Mouse (Mus musculus) thymus, postnatal 10 days (tissue): Measurements from ENCODE around the gene Cish.

ENCODE experiments used
- DNase-seq, 2 experiments: peaks; one replicate each; pipeline ENCODE4 v3.0.0; 2021; ENCODE audit warnings: low spot score in 2 of 2

Cish gene

GRCm38 (mm10) chr9:107296016-107296040 lies at the start of gene Cish:
TSS of gene Cish (plus strand) at chr9:107296026.
- DNase-seq = no peak

GRCm38 (mm10) chr9:107246170-107246569 lies 49.7 kb upstream of the Cish start:
- DNase-seq = peak in 1 of 2 experiments; percentile 15

- DNase-seq = no peak
Measured at GRCm38 (mm10) chr9:107249154-107249553, 46.7 kb upstream of the Cish start.

- DNase-seq = no peak
Measured at GRCm38 (mm10) chr9:107250416-107251337, 45.1 kb upstream of the Cish start.

GRCm38 (mm10) chr9:107252164-107252563 lies 43.7 kb upstream of the Cish start:
- no peak for DNase-seq

- DNase-seq = no peak
Measured at GRCm38 (mm10) chr9:107254476-107254875, 41.4 kb upstream of the Cish start.

GRCm38 (mm10) chr9:107254925-107255324 lies 40.9 kb upstream of the Cish start:
- no peak for DNase-seq

GRCm38 (mm10) chr9:107255596-107255995 lies 40.2 kb upstream of the Cish start:
- DNase-seq = no peak

- no peak for DNase-seq
Measured at GRCm38 (mm10) chr9:107259571-107259970, 36.3 kb upstream of the Cish start.

- DNase-seq = no peak
Measured at GRCm38 (mm10) chr9:107260429-107260828, 35.4 kb upstream of the Cish start.

- DNase-seq = no peak
Measured at GRCm38 (mm10) chr9:107260836-107261235, 35.0 kb upstream of the Cish start.

GRCm38 (mm10) chr9:107261792-107262191 lies 34.0 kb upstream of the Cish start:
- DNase-seq = no peak

GRCm38 (mm10) chr9:107262375-107262774 lies 33.5 kb upstream of the Cish start:
- no peak for DNase-seq

GRCm38 (mm10) chr9:107263912-107264311 lies 31.9 kb upstream of the Cish start:
- no peak for DNase-seq

- DNase-seq = no peak
Measured at GRCm38 (mm10) chr9:107264731-107265130, 31.1 kb upstream of the Cish start.

- no peak for DNase-seq
Measured at GRCm38 (mm10) chr9:107267028-107267427, 28.8 kb upstream of the Cish start.

GRCm38 (mm10) chr9:107267721-107268402 lies 28.0 kb upstream of the Cish start:
- DNase-seq = no peak

GRCm38 (mm10) chr9:107269772-107270171 lies 26.1 kb upstream of the Cish start:
- DNase-seq = no peak

GRCm38 (mm10) chr9:107271177-107271938 lies 24.5 kb upstream of the Cish start:
- DNase-seq = no peak

- DNase-seq = no peak
Measured at GRCm38 (mm10) chr9:107272284-107272683, 23.5 kb upstream of the Cish start.

- no peak for DNase-seq
Measured at GRCm38 (mm10) chr9:107273184-107273583, 22.6 kb upstream of the Cish start.

GRCm38 (mm10) chr9:107274751-107275150 lies 21.1 kb upstream of the Cish start:
- no peak for DNase-seq

GRCm38 (mm10) chr9:107275710-107276109 lies 20.1 kb upstream of the Cish start:
- DNase-seq = no peak
